Mouse (Mus musculus): ENCODE results near the gene Ahcy.

DNA sequence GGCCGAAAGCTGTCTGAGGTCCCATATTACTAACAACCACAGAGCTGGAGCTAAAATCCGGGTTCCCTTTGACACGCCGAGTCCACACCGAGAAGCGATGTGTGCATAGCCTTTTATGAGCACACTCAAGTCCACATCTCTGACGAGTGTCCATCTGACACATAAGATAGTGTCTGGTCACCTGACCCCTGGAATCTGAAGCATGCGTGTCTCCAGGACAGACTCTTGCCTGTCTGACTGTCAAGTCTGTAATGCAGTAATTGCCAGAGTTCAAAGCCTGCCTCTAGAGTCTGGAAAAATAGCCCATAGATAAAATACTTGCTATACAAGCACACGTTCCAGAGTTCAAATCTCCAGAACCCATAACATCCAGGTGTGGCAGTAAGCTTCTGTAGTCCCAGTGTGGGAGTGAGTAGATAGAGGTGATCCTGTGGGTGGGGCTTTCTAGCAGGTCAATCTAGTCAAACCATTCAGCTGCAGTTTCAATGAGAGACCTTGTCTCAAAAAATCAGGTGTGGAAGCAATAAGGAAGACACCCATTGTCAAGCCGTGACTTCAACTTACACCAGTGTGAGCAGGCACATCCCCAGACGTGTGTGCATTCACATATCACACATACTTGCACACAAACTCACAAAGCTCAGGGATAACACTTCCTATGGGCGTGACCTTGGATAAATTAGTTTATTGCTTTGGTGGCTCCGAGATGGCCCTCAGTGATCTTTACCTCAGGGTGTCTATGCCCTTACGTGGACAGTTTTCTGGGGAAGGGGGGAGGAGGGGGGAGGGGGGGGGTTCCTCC lies 25.9 kb upstream of the Ahcy start:
- TF ChIP-seq CTCF (IDR thresholded peaks at IDR 0.05; ENCODE audit: low read depth) (no peak), EP300 (IDR thresholded peaks at IDR 0.05; ENCODE audit: low read depth) (no peak)
